Mouse (Mus musculus) E14TG2a.4 (cell line): ENCODE results near the gene Rapgef4.

Source experiments
- H3K27me3 ChIP-seq: 2 replicates; pipeline ENCODE4 v1.6.1; 2014; ENCODE audit warnings: low read length, control low read depth; ENCODE audit not compliant: insufficient read depth
- H3K36me3 ChIP-seq: 2 replicates; pipeline ENCODE4 v1.6.1; 2014; ENCODE audit warnings: low read length, control low read depth; ENCODE audit not compliant: insufficient read depth
- H3K4me1 ChIP-seq: replicated peaks from 2 replicates; pipeline ENCODE4 v1.6.1; 2014; ENCODE audit warnings: low read depth, low read length, control low read depth
- H3K4me3 ChIP-seq: replicated peaks from 2 replicates; pipeline ENCODE4 v1.5.1; 2014; ENCODE audit warnings: mild to moderate bottlenecking, low read length
- H3K9me3 ChIP-seq: 2 replicates; pipeline ENCODE4 v1.6.1; 2014; ENCODE audit warnings: low read length, control low read depth
- CTCF ChIP-seq: conservative IDR thresholded peaks from 2 replicates; pipeline ENCODE4 v1.5.1; 2014; ENCODE audit warnings: low read length
- NANOG ChIP-seq: IDR thresholded peaks from 2 replicates; pipeline ENCODE4 v1.6.1; 2014; ENCODE audit warnings: borderline replicate concordance, low read length, mixed read lengths
- POU5F1 ChIP-seq: IDR thresholded peaks from 2 replicates; pipeline ENCODE4 v1.6.1; 2014; ENCODE audit warnings: low read length, borderline replicate concordance

The Rapgef4 gene

DNA sequence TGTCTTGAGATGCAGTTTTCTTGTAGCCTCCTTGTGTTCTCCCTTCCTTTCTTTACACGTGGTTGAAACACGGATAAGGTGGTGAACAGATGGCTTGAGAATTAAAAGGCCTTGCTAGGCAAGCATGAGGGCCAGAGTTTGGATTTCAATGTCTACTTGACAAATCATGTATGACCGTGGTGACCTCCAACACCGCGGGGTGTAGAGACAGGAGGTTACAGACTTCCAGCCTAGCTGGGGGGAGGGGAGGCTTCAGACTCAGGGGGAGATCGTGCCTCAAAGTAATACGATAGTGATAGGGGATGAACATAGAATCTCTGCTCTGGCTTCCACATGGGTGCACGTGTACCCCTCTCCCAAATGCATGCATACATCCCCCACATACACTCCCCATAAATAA is 117.3 kb downstream of the Rapgef4 start:
- no peak for TF ChIP-seq CTCF
- no peak for TF ChIP-seq POU5F1
- no peak for TF ChIP-seq NANOG
- H3K9me3 ChIP-seq, result no peaks in the 10 kb centered on the region
- no peaks in the 10 kb centered on the region for H3K36me3 ChIP-seq
- no peaks in the 10 kb centered on the region for H3K27me3 ChIP-seq
- H3K4me1 ChIP-seq, result peaks cover 4% of the 10 kb centered on the region
- H3K4me3 ChIP-seq, result no peak overlapping the region

DNA sequence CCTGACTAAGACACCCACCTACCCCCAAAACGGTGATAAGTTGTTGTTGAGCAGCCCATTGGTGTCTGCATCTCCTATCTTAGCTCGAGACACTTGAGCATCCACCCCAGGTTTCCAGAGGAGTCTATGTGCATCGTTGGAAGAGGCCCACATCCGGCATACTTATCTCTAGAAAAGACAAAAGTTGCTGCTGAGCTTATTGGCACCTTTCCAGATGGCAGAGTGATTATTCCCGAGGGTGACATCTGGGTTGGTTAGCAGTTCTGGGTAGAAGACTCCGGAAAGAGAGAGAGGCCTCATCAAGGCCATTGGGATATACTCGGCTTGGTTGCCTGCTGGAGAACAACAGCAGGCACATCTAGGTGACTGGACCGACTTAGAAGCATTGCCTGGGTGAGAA is 123.6 kb downstream of the Rapgef4 start:
- no peaks in the 10 kb centered on the region for H3K4me1 ChIP-seq
- TF ChIP-seq NANOG, result no peak
- TF ChIP-seq POU5F1, result no peak
- TF ChIP-seq CTCF, result no peak
- no peaks in the 10 kb centered on the region for H3K36me3 ChIP-seq
- H3K27me3 ChIP-seq, result no peaks in the 10 kb centered on the region
- H3K9me3 ChIP-seq, result no peaks in the 10 kb centered on the region
- no peak overlapping the region for H3K4me3 ChIP-seq

DNA sequence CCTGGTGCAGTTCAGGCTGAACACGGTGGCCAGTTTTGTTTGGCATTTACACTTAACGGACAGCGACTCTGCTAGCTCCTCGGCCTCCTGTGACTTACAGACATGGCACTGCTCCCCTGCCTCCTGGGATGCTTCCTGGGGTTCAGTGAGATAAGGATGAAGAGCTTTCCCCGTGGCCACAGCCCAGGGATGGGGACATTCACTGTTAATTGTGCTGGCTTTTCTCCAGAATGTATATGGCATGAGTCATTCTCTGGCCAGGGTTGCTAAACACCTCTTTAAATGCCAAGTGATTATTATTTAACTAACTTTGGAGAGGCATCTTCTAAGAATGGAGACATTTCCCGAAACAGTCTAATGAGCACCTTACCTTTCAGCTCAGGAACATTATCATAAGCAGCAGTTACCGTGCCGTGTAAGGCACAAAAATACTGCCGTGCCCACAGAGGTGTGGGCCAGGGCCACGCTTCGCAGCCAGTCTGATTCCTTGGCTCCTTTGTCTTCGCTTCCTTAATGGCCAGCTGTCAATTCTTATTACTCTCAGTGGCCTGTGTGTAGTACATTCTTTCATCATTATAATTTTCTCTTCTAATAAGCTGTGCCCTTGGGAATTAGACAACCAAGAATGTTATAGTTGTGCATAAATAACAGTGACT is 126.6 kb downstream of the Rapgef4 start:
- H3K27me3 ChIP-seq, result no peaks in the 10 kb centered on the region
- H3K9me3 ChIP-seq, result no peaks in the 10 kb centered on the region
- H3K4me1 ChIP-seq, result no peaks in the 10 kb centered on the region
- H3K36me3 ChIP-seq, result no peaks in the 10 kb centered on the region
- no peak overlapping the region for H3K4me3 ChIP-seq
- TF ChIP-seq NANOG, result no peak
- no peak for TF ChIP-seq CTCF
- no peak for TF ChIP-seq POU5F1

DNA sequence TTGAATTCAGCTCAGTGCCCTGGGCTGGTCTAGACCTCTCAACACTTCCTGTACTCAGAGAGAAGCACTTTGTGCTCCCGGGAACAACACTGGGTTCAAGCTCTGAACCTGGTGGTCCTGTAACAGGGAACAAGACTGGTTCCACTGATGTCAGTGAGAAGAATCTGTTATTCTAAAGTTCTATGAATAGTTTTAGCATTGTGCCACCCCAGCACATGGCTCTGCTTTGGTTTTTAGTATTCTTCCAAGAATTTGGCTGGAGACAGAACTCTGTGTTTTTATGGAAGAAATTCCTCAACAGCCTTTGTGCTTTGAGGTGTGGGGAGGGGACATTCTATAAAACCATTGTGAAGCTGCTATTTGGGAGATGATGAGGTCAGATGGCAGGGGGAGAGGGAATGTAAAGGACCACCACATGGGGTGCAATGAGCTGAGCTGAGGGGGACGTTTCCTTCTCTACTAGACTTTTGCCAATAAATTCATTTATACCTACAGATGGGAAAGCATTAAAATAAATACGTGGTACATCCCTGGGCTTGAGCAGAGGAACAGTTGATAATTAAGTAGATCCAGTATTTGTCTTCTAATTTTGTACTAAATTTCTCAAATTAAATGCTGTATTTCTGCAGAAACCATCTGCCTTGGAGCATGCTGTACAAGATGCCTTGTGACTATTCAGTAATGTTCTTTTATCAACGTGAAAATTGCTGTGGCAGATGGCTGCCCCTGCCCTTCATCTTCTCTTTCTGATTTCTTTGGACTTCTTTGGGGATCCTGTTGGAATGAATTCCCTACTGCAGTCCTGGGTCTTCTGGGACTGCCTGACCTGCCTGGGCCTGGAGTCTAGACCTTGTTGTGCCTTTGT is 127.6 kb downstream of the Rapgef4 start:
- Histone ChIP-seq H3K9me3 (no peaks in the 10 kb centered on the region), H3K27me3 (no peaks in the 10 kb centered on the region), H3K4me3 (no peak overlapping the region), H3K4me1 (no peaks in the 10 kb centered on the region), H3K36me3 (no peaks in the 10 kb centered on the region)
- TF ChIP-seq CTCF (no peak), NANOG (no peak), POU5F1 (no peak)

DNA sequence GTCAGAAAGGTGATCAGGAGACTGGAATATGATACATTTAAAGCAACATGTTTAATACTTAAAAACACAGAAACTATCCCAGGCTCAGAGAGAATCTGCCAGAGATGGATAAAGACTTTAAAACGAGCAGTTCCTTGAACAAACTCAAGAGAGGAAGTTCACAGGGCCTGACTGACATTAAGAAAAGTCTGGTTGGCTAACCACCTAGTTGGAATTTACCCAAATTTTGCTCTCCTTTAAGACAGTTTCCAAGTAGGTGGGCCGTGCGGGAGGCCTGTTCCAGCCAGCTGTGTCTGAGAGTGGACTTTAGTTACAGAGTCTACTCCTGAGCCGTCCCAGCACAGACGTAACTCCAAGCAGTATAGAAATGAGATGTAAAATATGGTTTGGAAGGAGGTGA is 129.4 kb downstream of the Rapgef4 start:
- Histone ChIP-seq H3K36me3 (no peaks in the 10 kb centered on the region), H3K4me3 (no peak overlapping the region), H3K4me1 (no peaks in the 10 kb centered on the region), H3K9me3 (no peaks in the 10 kb centered on the region), H3K27me3 (no peaks in the 10 kb centered on the region)
- TF ChIP-seq CTCF (no peak), NANOG (no peak), POU5F1 (no peak)

DNA sequence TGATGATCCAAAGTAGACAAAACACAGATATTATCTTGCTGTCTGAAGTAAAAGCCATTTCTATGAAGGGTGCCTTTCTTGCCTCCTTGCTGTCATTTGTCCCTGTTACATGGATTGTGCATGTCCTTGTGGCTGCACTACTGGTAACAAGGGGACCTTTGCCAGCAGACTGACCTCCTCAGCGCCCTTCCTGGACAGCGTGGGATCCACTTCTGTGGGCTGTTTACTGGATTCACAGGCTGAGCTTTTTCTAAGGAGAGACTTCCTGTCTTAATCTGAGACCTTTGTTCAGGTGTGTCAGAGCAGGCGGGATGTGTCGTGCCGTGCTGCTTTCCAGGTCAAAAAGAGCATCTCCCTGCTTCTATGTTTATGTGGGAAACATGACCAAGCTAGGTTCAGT is 132.7 kb downstream of the Rapgef4 start:
- H3K27me3 ChIP-seq, result no peaks in the 10 kb centered on the region
- no peaks in the 10 kb centered on the region for H3K9me3 ChIP-seq
- no peak for TF ChIP-seq NANOG
- no peak for TF ChIP-seq CTCF
- TF ChIP-seq POU5F1, result no peak

DNA sequence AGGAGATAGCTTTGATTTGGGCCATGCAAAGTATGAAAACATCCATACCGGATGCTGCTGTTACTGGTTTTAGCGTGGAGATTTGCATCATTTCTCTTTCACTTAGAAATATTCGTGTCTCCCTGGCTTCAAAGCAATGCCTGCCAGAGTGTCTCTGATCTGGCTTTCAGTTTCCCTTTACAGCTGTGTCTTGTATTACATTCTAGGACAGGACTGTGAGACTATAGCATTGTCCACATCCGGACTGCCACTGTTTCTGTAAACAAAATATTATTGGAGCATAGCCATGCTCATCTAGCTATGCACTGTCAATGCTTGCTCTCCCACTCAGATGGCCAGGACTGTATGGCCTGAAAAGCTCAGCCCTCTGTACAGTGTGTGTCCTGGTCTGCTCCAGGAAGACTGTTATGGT is 133.1 kb downstream of the Rapgef4 start:
- no peaks in the 10 kb centered on the region for H3K4me1 ChIP-seq
- no peak overlapping the region for H3K4me3 ChIP-seq
- H3K9me3 ChIP-seq, result no peaks in the 10 kb centered on the region
- no peaks in the 10 kb centered on the region for H3K27me3 ChIP-seq
- TF ChIP-seq POU5F1 (no peak), NANOG (no peak), CTCF (no peak)
- H3K36me3 ChIP-seq, result no peaks in the 10 kb centered on the region

More for the DNA sequence above, 132.7 kb downstream of the Rapgef4 start:
- H3K4me1 ChIP-seq, result no peaks in the 10 kb centered on the region
- no peak overlapping the region for H3K4me3 ChIP-seq
- H3K36me3 ChIP-seq, result no peaks in the 10 kb centered on the region

DNA sequence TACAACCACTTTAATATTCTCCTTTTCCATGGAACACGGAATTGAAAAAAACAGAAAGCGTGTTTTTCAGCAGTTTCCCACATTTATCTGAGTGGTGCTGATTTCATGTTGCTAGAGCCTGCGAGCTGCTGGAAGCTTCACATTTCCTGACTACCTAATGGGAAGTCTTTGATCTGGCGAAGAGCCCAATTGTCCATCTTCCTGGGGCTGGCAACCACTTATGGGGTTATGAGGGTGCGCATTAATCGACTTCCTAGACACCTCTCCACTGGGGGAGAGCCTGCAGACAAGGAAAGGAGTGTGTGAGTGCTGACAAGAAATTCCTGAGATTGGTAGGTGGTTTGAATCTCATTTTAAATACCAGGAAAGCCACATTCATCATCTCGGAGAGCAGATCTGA is 135.1 kb downstream of the Rapgef4 start:
- Histone ChIP-seq H3K4me1 (no peaks in the 10 kb centered on the region), H3K36me3 (no peaks in the 10 kb centered on the region), H3K4me3 (no peak overlapping the region), H3K27me3 (no peaks in the 10 kb centered on the region), H3K9me3 (no peaks in the 10 kb centered on the region)
- TF ChIP-seq POU5F1, result no peak
- no peak for TF ChIP-seq CTCF
- TF ChIP-seq NANOG, result no peak
